Mouse (Mus musculus) common myeloid progenitor, adult 5-6 weeks (primary cell): ENCODE measurements at regions not wholly inside any gene's neighbourhood (a gene's known extent, or its start where the extent isn't known, plus 50 kb on each side); places are given as distances from the start of the nearest gene placed in this dataset.

Experiments
- ATAC-seq: replicated peaks from 2 replicates; pipeline ENCODE4 v1.8.0; 2016; ENCODE audit warnings: low read depth, mild to moderate bottlenecking, moderate TSS enrichment, inconsistent platforms; ENCODE audit not compliant: poor library complexity, severe bottlenecking

- ATAC-seq: 0 out of 2 replicates have a peak, but pooled peaks have one; percentile 22
These were observed 54.8 kb upstream of the Ccdc88a start for GRCm38 (mm10) chr11:29318699-29319098.

DNA sequence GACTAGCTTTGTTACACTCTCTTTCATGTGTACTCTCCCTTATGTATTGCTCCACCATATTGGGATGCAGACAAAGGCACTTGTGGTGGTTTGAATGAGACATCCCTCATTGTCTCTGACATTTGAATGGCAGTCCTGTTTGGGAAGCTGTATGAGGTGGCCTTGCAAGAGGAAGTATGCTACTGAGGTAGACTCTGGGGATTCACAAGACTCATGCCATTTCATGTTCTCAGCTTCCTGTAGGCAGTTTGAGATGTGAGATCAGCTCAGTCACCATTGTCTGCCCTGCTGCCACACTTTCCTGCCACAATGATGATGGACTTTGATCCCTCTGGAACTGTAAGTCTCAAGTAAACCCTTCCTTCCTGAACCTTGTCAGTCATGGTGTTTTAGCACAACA lies 62.9 kb upstream of the Ccdc88a start:
- ATAC-seq: no peak

DNA sequence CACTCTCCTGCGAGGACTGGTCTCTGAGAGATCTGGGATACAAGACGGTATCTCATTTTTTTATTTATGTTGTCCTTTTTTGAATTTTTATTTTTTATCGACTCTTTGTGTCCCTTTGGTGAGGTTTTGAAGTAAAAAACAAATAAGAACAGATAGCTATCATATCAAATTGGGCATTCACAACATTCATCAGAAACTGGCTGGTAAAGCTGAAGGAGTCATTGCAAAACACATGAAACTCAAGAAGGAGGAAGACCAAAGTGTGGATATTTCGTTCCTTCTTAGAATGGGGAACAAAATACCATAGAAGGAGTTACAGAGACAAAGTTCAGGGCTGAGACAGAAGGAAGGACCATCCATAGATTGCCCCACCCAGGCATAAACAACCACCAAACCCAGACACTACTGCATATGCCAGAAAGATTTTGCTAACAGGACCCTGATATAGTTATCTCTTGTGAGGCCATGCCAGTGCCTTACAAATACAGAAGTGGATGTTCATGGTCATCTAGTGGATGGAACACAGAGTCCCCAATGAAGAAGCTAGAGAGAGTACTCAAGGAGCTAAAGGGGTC lies 60.9 kb upstream of the Cfap36 start:
- ATAC-seq: 0 out of 2 replicates have a peak, but pooled peaks have one; percentile 11

DNA sequence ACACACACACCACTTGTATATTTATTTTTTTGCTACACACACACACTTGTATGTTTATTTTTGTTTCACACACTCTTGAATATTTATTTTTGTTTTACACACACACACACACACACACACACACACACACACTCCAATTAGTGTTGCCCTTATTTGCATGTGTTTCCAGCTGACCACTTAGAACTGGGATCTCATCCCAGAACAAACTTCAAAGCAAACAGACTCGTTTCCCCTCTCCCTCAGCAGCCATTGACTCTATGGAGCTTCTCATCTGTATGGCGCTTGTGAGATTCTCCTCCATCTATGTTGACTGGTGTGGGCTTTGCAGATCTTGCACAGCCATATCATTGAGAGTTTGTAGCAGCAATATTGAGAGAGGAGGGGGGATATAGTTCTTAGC lies 53.3 kb upstream of the Cfap36 start:
- no peak for ATAC-seq
